Mouse (Mus musculus): Measurements from ENCODE around the gene Cnpy2. TPM values are rescaled to one million over a fixed set of nuclear protein-coding genes. Genes with fewer than 3 reads are reported as not detected.

The Cnpy2 gene
- 172 and 198 TPM in 2 replicates for polyA plus RNA-seq (2015; fragmentation: Nextera tagmentation; extraction: Ambion mirVana)

DNA sequence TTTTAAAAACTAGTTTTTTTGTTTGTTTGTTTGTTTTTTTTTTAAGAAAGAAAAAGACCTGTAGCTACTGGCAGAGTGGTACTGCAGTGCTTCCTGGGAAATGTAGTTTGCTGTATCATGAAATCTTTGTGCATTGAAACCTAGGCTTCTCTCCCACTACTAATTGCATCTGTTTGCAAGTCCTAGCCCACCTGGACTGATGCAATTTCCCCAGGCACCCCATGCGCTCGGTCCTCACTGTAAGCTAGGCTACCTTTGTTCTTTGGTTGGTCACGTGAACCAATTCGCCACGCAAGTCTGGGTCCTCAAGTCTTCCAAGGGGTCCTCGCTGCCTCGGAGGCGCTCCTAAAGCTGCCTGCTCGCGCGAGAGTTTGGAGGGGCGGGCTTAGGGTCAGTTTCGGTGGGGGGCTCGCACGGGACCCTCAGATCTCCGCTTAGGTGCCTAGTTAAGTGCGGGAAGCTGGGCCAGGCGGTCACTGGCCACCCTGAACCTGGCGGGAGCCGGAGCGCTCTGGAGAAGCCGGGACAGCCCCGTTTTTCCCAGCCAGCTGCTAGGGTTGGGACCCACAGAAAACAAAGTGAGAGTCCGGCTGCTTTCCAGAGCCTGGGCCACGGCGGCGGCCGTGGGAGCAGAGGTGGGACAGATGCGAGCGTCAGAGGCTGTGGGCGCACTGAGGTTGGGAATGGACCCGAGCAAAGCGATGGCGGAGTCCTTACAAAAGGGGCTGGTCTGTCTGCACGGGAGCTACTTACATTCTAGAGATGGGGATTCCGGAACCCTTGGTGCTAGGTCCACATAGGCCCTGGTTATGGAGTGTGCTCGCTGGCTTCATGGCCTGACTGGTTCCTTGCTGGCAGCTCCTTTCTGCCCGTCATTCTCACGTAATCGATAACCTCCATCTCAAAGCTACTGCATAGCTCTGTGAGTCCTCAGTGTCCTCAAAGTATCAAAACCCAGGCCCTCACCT lies at the start of gene Cnpy2:
Gene Cnpy2 (plus strand): TSS at position 319 of the 968 bp plus-strand sequence.

DNA sequence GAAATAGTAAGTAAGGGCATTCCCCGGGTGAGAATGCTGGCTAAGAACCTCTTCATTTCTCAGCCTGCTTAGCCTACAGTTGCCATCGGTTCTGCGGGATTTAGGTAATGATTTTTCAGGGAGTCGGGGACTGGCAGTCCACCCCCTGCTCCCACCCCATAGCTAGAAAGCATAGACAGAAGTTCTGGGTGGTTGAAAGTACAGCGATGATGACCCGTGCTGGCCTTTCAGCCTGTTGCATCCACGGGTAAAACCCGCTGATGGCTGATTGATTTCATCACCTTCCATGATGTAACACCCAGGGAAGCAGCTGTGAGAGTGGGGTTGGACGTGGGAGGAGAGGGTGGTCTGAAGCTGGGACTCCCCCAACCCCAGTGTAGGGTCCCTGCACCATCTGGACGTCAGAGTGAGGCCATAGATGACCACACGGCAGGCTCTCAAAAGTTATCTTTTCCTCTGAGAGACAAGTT lies 23.5 kb upstream of the Cnpy2 start, which contains the start of gene Il23a:
Gene Il23a (minus strand): TSS at position 51 of the 470 bp plus-strand sequence.

GRCm38 (mm10) chr10:128303126-128304021 lies 18.9 kb upstream of the Cnpy2 start, which contains the start of gene Pan2:
TSS of gene Pan2 (plus strand) at chr10:128303335.

GRCm38 (mm10) chr10:128337306-128338181 lies 15.3 kb downstream of the Cnpy2 start, which contains the start of gene Cs:
TSS of gene Cs (plus strand) at chr10:128337734.

DNA sequence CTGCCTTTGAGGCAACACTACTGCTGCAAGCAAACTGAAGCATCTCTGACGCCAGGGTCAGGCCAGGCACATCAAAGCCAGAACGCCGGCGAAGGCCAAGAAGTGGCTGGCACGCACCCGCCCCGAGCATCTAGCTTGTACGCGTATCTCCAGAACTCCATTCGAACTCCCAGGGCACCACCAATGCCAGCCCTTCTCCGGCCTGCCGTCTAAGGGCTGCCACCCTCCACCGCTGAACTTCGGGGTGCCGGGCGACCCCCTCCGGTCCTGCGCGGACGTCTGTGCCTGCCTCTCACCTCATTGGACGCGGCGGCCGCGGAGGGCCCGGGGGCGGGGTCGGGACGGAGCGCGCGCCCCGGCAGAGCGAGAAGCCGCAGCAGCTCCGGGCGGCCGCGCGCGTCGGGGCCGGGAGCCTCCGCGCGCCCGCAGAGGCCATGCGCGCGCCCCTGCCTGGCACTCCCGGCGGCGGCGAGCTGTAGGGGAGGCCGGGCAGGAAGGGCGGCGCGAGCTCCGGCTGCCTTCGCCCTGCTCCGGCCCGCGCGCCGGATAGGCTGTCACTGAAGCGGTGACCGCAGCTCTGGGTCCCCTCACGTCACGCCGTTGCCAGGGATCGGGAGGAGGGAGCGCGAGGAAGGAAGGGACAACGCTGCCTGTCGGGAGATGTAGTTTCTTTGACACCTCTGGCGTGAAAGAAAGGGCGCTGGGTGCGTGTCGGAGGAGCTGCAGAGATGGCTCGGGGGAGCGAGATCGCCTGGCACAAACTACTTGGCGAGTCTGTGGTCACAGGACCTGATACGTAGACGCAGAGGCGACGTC lies 46.4 kb downstream of the Cnpy2 start, which contains the start of gene Coq10a:
Gene Coq10a (minus strand): TSS at position 596 of the 816 bp plus-strand sequence.

DNA sequence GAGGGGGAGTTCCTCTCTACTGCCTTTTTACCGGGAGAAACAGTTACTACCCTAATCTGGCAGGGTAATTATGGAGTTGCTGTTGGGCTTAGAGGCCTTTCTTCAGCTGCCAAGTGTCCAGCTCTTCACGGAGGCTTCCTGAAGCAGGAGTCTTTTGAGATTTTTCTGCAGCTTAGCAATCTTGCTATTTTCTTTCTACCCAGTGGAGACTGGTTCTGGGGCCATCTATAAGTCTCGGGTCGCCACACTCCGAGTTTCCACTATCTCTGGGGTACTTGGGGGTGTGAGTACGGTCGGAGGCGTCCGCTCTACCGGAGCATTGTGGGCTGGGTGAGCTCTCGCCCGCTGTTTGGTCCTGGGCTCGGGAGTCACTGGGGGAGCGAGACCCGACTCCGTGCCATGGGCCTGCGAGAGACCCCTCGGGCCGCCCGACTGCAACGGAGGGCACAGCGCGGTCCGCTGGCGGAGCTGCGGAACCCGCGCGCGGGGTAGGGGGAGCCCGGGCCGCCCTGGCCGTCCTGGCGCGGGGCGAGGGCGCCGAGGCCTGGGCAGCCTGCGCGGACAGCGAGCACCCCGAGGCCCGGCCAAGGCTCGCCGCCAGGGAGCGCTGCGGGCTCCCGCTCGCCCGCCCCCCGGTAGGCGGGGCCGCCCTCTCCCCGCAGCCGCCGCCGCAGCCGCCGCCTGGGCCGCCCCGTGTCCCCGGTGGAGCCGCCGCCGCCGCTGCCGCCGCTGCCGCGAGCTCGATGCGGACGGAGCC lies 54.4 kb downstream of the Cnpy2 start, which contains the start of gene Ankrd52:
Gene Ankrd52 (plus strand): TSS at position 661 of the 757 bp plus-strand sequence.

Other genes with a start within 250 kb of the Cnpy2 start
- gene Atp5b, start 239.2 kb upstream of the Cnpy2 start, polyA plus RNA-seq (2015; fragmentation: Nextera tagmentation; extraction: Ambion mirVana), result 5,056 and 5,083 TPM in 2 replicates
- gene Baz2a, start 230.9 kb upstream of the Cnpy2 start, polyA plus RNA-seq (2015; fragmentation: Nextera tagmentation; extraction: Ambion mirVana), result 5.1 and 5.6 TPM in 2 replicates
- gene Rbms2, start 142.2 kb upstream of the Cnpy2 start, polyA plus RNA-seq (2015; fragmentation: Nextera tagmentation; extraction: Ambion mirVana), result 20.6 and 25.1 TPM in 2 replicates
- gene Gls2, start 128.0 kb upstream of the Cnpy2 start, polyA plus RNA-seq (2015; fragmentation: Nextera tagmentation; extraction: Ambion mirVana), result 0.41 and 0.71 TPM in 2 replicates
- gene Spryd4, start 110.7 kb upstream of the Cnpy2 start, polyA plus RNA-seq (2015; fragmentation: Nextera tagmentation; extraction: Ambion mirVana), result 40.4 and 42.4 TPM in 2 replicates
- gene Mip, start 96.6 kb upstream of the Cnpy2 start, polyA plus RNA-seq (2015; fragmentation: Nextera tagmentation; extraction: Ambion mirVana), result 0.06 TPM in 1 of 2 replicates, not detected in the other
- gene Timeless, start 90.4 kb upstream of the Cnpy2 start, polyA plus RNA-seq (2015; fragmentation: Nextera tagmentation; extraction: Ambion mirVana), result 7.7 and 9.4 TPM in 2 replicates
- 0.10 TPM in 1 of 2 replicates, not detected in the other for gene Apon, start 68.4 kb upstream of the Cnpy2 start, polyA plus RNA-seq (2015; fragmentation: Nextera tagmentation; extraction: Ambion mirVana)
- 0.17 and 0.60 TPM in 2 replicates for gene Apof, start 53.8 kb upstream of the Cnpy2 start, polyA plus RNA-seq (2015; fragmentation: Nextera tagmentation; extraction: Ambion mirVana)
- gene Stat2, start 51.9 kb upstream of the Cnpy2 start, polyA plus RNA-seq (2015; fragmentation: Nextera tagmentation; extraction: Ambion mirVana), result 5.2 and 6.2 TPM in 2 replicates
- not detected in 2 replicates for gene Il23a, start 23.7 kb upstream of the Cnpy2 start, polyA plus RNA-seq (2015; fragmentation: Nextera tagmentation; extraction: Ambion mirVana)
- gene Pan2, start 19.1 kb upstream of the Cnpy2 start, polyA plus RNA-seq (2015; fragmentation: Nextera tagmentation; extraction: Ambion mirVana), result 10.7 and 11.6 TPM in 2 replicates
- 392 and 409 TPM in 2 replicates for gene Cs, start 15.3 kb downstream of the Cnpy2 start, polyA plus RNA-seq (2015; fragmentation: Nextera tagmentation; extraction: Ambion mirVana)
- 71.8 and 90.5 TPM in 2 replicates for gene Coq10a, start 46.5 kb downstream of the Cnpy2 start, polyA plus RNA-seq (2015; fragmentation: Nextera tagmentation; extraction: Ambion mirVana)
- gene Ankrd52, start 54.7 kb downstream of the Cnpy2 start, polyA plus RNA-seq (2015; fragmentation: Nextera tagmentation; extraction: Ambion mirVana), result 6.1 and 6.9 TPM in 2 replicates
- gene Slc39a5, start 78.8 kb downstream of the Cnpy2 start, polyA plus RNA-seq (2015; fragmentation: Nextera tagmentation; extraction: Ambion mirVana), result not detected in 2 replicates
- 44.3 and 46.0 TPM in 2 replicates for gene Nabp2, start 89.0 kb downstream of the Cnpy2 start, polyA plus RNA-seq (2015; fragmentation: Nextera tagmentation; extraction: Ambion mirVana)
- gene Rnf41, start 89.2 kb downstream of the Cnpy2 start, polyA plus RNA-seq (2015; fragmentation: Nextera tagmentation; extraction: Ambion mirVana), result 16.0 and 17.7 TPM in 2 replicates
- 31.0 and 34.6 TPM in 2 replicates for gene Smarcc2, start 136.8 kb downstream of the Cnpy2 start, polyA plus RNA-seq (2015; fragmentation: Nextera tagmentation; extraction: Ambion mirVana)
- 641 and 849 TPM in 2 replicates for gene Myl6, start 171.7 kb downstream of the Cnpy2 start, polyA plus RNA-seq (2015; fragmentation: Nextera tagmentation; extraction: Ambion mirVana)
- 7.6 and 8.2 TPM in 2 replicates for gene Myl6b, start 176.2 kb downstream of the Cnpy2 start, polyA plus RNA-seq (2015; fragmentation: Nextera tagmentation; extraction: Ambion mirVana)
- 28.4 and 33.0 TPM in 2 replicates for gene Esyt1, start 203.4 kb downstream of the Cnpy2 start, polyA plus RNA-seq (2015; fragmentation: Nextera tagmentation; extraction: Ambion mirVana)
- gene Zc3h10, start 225.3 kb downstream of the Cnpy2 start, polyA plus RNA-seq (2015; fragmentation: Nextera tagmentation; extraction: Ambion mirVana), result 4.7 and 6.6 TPM in 2 replicates
- 2,311 and 2,586 TPM in 2 replicates for gene Rpl41, start 226.8 kb downstream of the Cnpy2 start, polyA plus RNA-seq (2015; fragmentation: Nextera tagmentation; extraction: Ambion mirVana)
- 73.4 and 83.9 TPM in 2 replicates for gene Pa2g4, start 243.5 kb downstream of the Cnpy2 start, polyA plus RNA-seq (2015; fragmentation: Nextera tagmentation; extraction: Ambion mirVana)